Mouse (Mus musculus): ENCODE measurements around the gene Ovca2. TPM values are rescaled to one million over a fixed set of nuclear protein-coding genes. Genes with fewer than 3 reads are reported as not detected.
A peak's percentile ranks its signal among the peaks of the same experiment; 100 is the strongest.

Gene Ovca2
- polyA plus RNA-seq, 1 experiment from 2014 or later, result 21.4 TPM

DNA sequence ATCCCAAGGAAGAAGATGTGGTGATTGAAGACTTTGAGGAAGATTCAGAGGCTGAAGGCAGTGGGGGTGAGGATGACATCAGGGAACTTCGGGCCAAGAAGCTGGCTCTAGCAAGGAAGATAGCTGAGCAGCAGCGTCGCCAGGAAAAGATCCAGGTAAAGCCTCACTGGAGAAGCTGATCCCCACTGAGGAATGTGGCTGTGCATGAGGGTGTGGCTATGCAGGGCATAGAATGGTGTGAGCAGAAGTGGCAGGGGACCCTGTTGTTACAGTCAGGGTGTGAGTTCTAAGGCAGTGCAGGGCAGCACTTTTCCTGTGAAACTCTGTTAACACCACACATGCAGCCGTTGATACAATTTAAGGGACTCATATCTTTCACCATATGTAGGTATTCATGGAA, 35.9 kb downstream of the Ovca2 start:
- Histone ChIP-seq H3K9me3 (no peaks in the 10 kb centered on the region), H3K9ac (no peak overlapping the region), H3K27ac (peak overlapping the region; percentile 83; the same call in 1 of the 2 replicates), H3K36me3 (0 out of 2 replicates have a peak, but pooled peaks cover 5% of the 10 kb centered on the region), H3K4me1 (replicated peaks) (peaks cover 54% of the 10 kb centered on the region), H3K27me3 (replicated peaks) (no peaks in the 10 kb centered on the region), H3K4me3 (replicated peaks) (no peak overlapping the region), H3K4me2 (replicated peaks) (no peak overlapping the region)
- WGBS, result 71% methylated on average over 4 of the region's 4 CpGs
- no peak for ATAC-seq

DNA sequence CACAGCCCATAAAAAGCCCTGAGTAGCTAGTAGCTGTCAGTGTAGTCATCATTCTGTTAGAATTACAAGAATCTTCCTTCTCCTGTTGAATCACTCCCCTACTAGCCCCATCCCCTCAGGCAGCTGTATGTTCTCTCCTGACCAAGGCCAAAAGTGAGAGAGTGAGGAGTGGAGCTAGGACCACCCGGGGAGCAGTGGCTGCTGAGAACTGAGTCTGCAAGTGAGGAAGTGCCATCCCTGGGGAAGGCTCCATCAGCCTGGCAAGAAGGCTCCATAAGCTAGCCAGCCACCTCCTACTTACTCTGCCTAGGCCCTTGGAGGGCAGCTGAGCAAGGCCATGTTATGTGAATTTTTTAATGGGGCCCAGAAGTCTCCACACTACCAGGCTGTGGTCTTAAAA, 36.7 kb downstream of the Ovca2 start:
- Histone ChIP-seq H3K27me3 (replicated peaks) (no peaks in the 10 kb centered on the region), H3K27ac (peak overlapping the region; percentile 83), H3K4me3 (replicated peaks) (no peak overlapping the region), H3K36me3 (0 out of 2 replicates have a peak, but pooled peaks cover 5% of the 10 kb centered on the region), H3K9me3 (no peaks in the 10 kb centered on the region), H3K4me2 (replicated peaks) (no peak overlapping the region), H3K9ac (no peak overlapping the region), H3K4me1 (replicated peaks) (peaks cover 46% of the 10 kb centered on the region)
- WGBS, result 21% methylated on average over 1 of the region's 1 CpGs
- peak; percentile 19; the same call in 1 of the 2 replicates for ATAC-seq

DNA sequence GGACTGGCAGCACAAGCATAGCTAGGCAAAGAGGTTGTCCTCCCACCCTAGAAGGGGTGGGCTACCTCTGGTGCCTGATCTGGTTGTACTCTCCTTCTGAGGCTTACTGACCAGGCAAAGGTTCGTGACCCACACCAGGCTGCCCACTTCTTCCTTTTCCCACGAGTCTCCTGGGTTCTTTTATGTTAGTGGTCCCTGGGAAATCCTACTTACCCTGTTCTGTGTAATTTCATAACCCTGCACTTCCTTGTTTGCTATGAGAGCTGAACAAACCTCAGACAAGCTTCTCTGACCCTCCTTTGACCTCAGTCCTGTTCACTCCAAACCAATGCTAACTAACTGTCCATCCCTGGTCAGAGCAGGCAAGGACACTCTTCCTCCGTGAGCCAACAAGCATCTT, 37.6 kb downstream of the Ovca2 start:
- no peak overlapping the region for H3K9ac ChIP-seq
- no peak overlapping the region for H3K4me2 ChIP-seq (replicated peaks)
- no peaks in the 10 kb centered on the region for H3K27me3 ChIP-seq (replicated peaks)
- ATAC-seq, result no peak
- no peaks in the 10 kb centered on the region for H3K9me3 ChIP-seq
- peak overlapping the region; percentile 83 for H3K27ac ChIP-seq
- 46% methylated on average over 3 of the region's 3 CpGs for WGBS
- H3K36me3 ChIP-seq, result 0 out of 2 replicates have a peak, but pooled peaks cover 5% of the 10 kb centered on the region
- H3K4me3 ChIP-seq (replicated peaks), result no peak overlapping the region
- H3K4me1 ChIP-seq (replicated peaks), result peaks cover 45% of the 10 kb centered on the region

DNA sequence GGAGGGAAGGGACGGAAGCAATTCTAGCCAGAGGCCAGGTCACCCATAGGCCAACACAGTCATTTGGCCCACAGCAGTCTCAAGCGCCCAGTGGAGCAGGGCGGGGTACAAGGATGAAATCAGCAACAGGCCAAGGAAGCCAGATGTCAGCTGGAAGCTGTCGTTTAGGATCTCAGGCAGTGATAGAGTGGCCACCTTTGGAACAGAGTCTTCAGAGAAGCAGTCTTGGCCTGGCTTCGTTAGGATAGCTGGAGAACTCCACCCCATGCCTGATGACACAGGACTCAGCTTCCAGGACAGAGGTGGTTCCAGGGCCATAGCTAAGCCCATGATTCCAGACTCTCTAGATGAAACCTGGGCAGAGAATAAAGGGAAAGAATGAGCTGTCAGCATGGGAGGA, 38.2 kb downstream of the Ovca2 start:
- WGBS, result 57% methylated on average over 5 of the region's 5 CpGs
- peaks cover 45% of the 10 kb centered on the region for H3K4me1 ChIP-seq (replicated peaks)
- 0 out of 2 replicates have a peak, but pooled peaks cover 5% of the 10 kb centered on the region for H3K36me3 ChIP-seq
- no peak overlapping the region for H3K9ac ChIP-seq
- ATAC-seq, result no peak
- peak overlapping the region; percentile 83 for H3K27ac ChIP-seq
- H3K4me3 ChIP-seq (replicated peaks), result no peak overlapping the region
- H3K4me2 ChIP-seq (replicated peaks), result no peak overlapping the region
- H3K27me3 ChIP-seq (replicated peaks), result no peaks in the 10 kb centered on the region
- no peaks in the 10 kb centered on the region for H3K9me3 ChIP-seq

DNA sequence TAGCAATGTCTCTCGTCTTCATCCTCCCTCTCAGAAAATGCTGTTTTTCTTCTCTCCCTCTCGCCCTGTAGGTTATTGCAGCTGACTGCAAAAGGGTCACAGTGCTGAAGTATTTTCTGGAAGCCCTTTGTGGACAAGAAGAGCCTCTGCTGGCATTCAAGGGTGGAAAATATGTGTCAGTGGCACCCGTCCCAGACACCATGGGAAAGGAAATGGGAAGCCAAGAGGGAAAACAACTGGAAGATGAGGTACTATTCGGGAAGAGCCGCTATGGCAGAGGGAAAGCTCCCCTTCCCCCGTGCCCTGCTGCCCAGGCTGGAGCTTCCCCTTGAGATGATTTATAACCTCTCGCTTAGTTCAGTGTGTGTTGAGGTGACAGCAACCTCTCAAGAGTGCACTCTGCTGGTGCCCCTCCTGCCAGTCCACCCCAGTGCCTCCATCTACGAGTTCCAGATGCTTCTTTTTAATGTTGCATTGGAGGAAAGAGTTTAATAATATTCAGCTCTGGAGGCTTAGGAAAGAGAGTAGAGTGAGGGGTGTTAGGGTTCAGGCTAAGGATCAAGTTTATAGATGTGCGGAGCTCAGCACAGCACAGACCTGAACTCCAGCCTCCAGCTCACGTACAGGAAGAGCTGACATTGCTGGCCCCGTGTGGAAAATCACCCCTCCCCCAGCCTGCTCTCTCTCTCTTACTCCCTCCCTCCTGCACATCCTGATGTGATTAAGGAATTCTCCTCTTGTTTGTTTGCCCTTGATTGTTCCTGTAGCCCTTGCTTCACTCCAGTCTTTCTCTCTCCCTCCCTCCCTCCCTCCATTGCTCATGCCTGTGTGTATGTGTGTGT, 39.3 kb downstream of the Ovca2 start:
- no peaks in the 10 kb centered on the region for H3K9me3 ChIP-seq
- peak overlapping the region; percentile 83 for H3K27ac ChIP-seq
- no peak overlapping the region for H3K4me3 ChIP-seq (replicated peaks)
- WGBS, result 25% methylated on average over 11 of the region's 11 CpGs
- ATAC-seq, result peak; percentile 70
- H3K9ac ChIP-seq, result no peak overlapping the region
- peaks cover 50% of the 10 kb centered on the region for H3K4me1 ChIP-seq (replicated peaks)
- H3K36me3 ChIP-seq, result 0 out of 2 replicates have a peak, but pooled peaks cover 5% of the 10 kb centered on the region
- no peak overlapping the region for H3K4me2 ChIP-seq (replicated peaks)
- no peaks in the 10 kb centered on the region for H3K27me3 ChIP-seq (replicated peaks)

DNA sequence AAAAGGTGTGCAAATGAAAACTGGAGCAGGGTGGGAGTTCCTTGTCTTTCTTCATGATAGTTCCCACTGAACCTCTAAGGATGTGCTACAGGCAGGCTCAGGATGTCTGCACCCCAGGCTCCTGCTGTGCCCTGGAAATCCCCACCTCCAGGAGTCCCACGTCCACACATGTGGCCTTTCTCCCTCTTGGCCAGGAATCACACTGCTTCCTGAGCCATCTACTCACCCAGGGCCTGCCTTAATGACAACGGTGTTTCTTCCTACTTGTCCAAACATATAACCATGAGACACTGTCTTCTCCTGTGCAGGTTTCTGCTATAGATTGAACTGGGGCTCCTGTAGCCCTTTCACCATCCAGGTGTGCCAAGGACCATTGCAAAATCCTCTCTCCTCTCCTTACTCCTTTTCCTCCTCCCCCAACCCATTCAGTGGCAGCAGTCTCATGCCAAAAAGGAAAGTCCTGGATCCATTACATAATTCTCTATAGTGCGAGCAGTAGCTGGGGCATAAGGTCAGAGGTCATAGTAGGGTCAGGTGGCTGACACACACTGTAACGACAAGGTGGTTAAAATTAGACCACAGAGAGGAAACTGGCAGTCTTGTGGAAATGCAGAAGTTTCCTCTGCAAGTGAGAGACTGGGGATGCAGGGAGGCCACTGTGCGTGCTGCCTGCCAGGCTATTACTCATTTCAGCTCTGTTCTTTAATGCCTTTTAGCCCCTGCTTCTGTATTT, 41.8 kb downstream of the Ovca2 start:
- peaks cover 50% of the 10 kb centered on the region for H3K4me1 ChIP-seq (replicated peaks)
- WGBS, result 44% methylated on average over 5 of the region's 5 CpGs

DNA sequence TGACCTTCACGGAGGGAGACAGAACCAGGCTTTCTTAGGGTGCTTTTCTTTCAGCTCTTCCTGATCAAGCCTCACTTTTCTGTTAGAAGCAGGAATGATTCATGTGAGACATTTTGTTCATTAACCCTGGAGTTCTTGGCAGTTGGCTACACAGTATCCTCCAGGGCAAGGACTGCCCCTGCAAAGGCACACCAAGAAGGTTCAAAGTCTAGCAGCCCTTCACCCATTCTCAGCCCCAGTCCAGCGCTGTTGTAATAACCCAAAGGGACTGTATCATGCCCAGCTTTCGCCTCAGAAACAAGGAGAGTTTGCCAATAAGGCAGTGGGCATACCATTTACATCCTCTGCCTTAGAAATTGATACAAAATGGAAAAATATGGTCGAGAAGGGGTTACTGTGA, 43.3 kb downstream of the Ovca2 start:
- Histone ChIP-seq H3K27ac (no peak overlapping the region), H3K9ac (no peak overlapping the region), H3K9me3 (no peaks in the 10 kb centered on the region), H3K4me3 (replicated peaks) (no peak overlapping the region), H3K36me3 (no peaks in the 10 kb centered on the region), H3K4me2 (replicated peaks) (no peak overlapping the region), H3K27me3 (replicated peaks) (no peaks in the 10 kb centered on the region), H3K4me1 (replicated peaks) (peaks cover 35% of the 10 kb centered on the region)
- ATAC-seq, result no peak
- WGBS, result 93% methylated on average over 4 of the region's 4 CpGs

More for the DNA sequence above, 41.8 kb downstream of the Ovca2 start:
- Histone ChIP-seq H3K9me3 (no peaks in the 10 kb centered on the region), H3K4me2 (replicated peaks) (no peak overlapping the region), H3K27ac (no peak overlapping the region), H3K27me3 (replicated peaks) (no peaks in the 10 kb centered on the region), H3K36me3 (no peaks in the 10 kb centered on the region), H3K9ac (no peak overlapping the region), H3K4me3 (replicated peaks) (no peak overlapping the region)
- ATAC-seq, result no peak

DNA sequence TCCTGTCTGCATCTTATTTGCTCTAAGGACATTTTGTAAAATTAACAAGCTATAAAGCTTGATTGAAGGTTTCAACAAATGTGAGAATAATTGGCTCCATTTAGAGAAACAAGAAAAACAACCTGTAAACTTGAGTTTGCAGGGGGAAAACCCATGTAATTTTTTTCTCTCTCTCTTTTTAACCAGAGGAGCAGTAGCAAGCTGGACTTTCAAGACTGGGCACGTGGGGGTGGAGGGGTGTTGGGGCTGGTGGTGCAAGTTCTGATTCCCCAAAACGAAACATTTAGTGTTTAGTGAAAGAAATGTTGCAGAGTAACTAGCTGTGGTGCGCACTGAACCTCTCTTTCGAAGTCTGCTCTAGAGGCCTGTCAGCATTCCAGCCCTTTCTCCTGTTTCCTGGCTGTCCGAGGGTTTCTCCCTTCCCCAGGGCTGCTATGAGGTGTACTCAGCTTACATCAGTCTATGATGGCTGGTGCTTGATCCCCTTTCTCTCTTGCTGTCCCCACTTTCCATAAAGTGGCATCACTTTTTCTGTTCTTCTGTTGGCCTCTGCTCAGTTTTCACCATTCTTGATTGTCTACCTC, 44.1 kb downstream of the Ovca2 start:
- no peaks in the 10 kb centered on the region for H3K36me3 ChIP-seq
- no peaks in the 10 kb centered on the region for H3K27me3 ChIP-seq (replicated peaks)
- H3K9me3 ChIP-seq, result no peaks in the 10 kb centered on the region
- no peak overlapping the region for H3K4me2 ChIP-seq (replicated peaks)
- no peak for ATAC-seq
- peak overlapping the region; percentile 60; the same call in 1 of the 2 replicates for H3K27ac ChIP-seq
- H3K9ac ChIP-seq, result no peak overlapping the region
- 60% methylated on average over 5 of the region's 5 CpGs for WGBS
- peaks cover 29% of the 10 kb centered on the region for H3K4me1 ChIP-seq (replicated peaks)
- no peak overlapping the region for H3K4me3 ChIP-seq (replicated peaks)

DNA sequence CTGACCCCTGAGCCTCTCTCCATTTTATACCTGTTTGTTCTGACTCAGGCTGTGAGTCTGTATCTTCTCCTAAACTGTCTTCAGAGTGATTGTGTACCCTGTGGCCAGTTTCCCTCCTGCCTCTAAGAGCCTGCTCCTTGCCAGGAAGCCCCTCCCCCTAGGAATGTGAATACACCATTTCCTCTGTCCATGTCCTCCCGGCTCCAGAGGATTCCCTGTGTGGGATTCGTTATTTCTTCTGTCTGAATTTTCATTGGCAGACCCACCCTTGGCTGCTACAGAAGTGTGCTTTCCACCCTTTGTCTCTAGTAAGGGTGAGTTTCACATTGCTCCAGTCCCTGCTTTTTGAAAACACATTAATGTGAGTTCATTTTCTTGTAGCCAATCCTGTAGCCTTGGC, 44.7 kb downstream of the Ovca2 start:
- WGBS, result 6% methylated on average over 2 of the region's 2 CpGs
- no peak overlapping the region for H3K9ac ChIP-seq
- no peak overlapping the region for H3K4me3 ChIP-seq (replicated peaks)
- peak; percentile 74 for ATAC-seq
- no peaks in the 10 kb centered on the region for H3K9me3 ChIP-seq
- peak overlapping the region; percentile 60 for H3K27ac ChIP-seq
- no peaks in the 10 kb centered on the region for H3K27me3 ChIP-seq (replicated peaks)
- peaks cover 23% of the 10 kb centered on the region for H3K4me1 ChIP-seq (replicated peaks)
- H3K4me2 ChIP-seq (replicated peaks), result no peak overlapping the region
- no peaks in the 10 kb centered on the region for H3K36me3 ChIP-seq

DNA sequence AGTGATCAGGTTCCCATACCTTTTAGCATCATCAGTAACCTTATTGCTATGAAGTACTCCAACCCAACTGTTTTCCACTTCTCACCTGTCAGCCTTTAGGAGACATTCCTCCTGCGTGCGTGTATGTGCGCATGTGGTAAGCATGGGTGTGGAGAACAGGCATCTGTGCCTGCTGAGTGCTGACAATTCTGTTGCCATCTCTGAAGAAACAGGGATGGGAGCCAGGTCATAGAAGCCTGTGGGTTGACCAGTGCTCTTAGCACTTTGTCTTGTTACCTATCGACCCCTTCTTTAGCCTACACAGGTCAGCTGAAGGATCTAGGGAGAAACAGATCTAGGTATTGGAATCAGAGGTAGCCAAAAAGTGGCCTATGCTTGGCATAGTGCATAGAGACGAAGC, 45.2 kb downstream of the Ovca2 start:
- no peak for ATAC-seq
- Histone ChIP-seq H3K4me3 (replicated peaks) (no peak overlapping the region), H3K9me3 (no peaks in the 10 kb centered on the region), H3K27me3 (replicated peaks) (no peaks in the 10 kb centered on the region), H3K27ac (peak overlapping the region; percentile 60), H3K36me3 (no peaks in the 10 kb centered on the region), H3K9ac (no peak overlapping the region), H3K4me2 (replicated peaks) (no peak overlapping the region), H3K4me1 (replicated peaks) (peaks cover 18% of the 10 kb centered on the region; the same call in 1 of the 2 replicates)
- WGBS, result 80% methylated on average over 5 of the region's 5 CpGs

DNA sequence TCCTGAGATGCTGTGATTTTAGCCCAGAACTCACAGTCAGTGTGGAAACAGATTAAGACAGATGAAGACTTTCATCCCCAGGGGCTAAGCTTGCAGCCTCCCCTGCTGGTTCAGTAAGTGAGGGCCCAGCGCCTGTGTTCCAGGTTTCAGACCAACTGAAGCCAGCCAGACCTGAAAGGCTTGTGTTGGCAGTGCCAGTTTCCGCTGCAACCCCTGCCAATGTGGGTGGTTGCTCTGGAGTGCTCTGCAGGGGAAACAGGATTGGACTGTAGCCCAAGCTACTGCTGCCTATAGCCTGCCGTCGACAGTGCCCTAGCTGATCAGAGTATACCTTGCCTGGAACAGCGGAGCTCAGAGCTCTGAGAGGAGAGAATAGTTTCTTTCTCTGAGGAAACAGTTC, 46.4 kb downstream of the Ovca2 start:
- peaks cover 18% of the 10 kb centered on the region; the same call in 1 of the 2 replicates for H3K4me1 ChIP-seq (replicated peaks)
- no peak overlapping the region for H3K4me3 ChIP-seq (replicated peaks)
- no peaks in the 10 kb centered on the region for H3K36me3 ChIP-seq
- WGBS, result 82% methylated on average over 5 of the region's 5 CpGs
- H3K9me3 ChIP-seq, result no peaks in the 10 kb centered on the region
- no peak overlapping the region for H3K27ac ChIP-seq
- no peaks in the 10 kb centered on the region for H3K27me3 ChIP-seq (replicated peaks)
- H3K9ac ChIP-seq, result no peak overlapping the region
- no peak for ATAC-seq
- H3K4me2 ChIP-seq (replicated peaks), result no peak overlapping the region

DNA sequence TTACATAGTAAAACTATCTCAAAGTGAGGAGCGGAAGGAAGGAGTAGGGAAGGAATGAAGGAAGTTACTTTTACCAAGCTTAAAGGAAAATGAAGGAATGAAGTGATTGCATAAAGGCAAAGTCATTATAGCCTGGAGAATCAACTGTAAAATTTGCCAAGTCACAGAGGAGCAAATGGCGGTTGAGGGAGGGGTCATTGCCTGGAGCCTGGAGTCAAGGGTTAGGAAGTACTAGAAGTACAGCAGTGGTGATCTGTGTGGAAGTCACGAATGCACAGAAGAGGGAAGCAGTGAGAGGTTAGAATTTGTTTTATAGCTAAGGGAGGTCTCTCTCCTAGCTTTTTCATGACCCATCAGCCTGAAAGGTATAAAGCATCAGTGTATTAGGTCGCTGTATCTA, 47.3 kb downstream of the Ovca2 start:
- Histone ChIP-seq H3K27ac (no peak overlapping the region), H3K9ac (no peak overlapping the region), H3K9me3 (no peaks in the 10 kb centered on the region), H3K4me1 (replicated peaks) (peaks cover 16% of the 10 kb centered on the region; the same call in 1 of the 2 replicates), H3K27me3 (replicated peaks) (no peaks in the 10 kb centered on the region), H3K4me2 (replicated peaks) (no peak overlapping the region), H3K36me3 (no peaks in the 10 kb centered on the region), H3K4me3 (replicated peaks) (no peak overlapping the region)
- 82% methylated on average over 4 of the region's 4 CpGs for WGBS
- ATAC-seq, result no peak
